Mouse (Mus musculus) ovary, postnatal 14 days (tissue): ENCODE results near the gene Vmn1r36.
"Not testable (repeated sequence)": the region's sequence is repeated elsewhere in the genome, so short reads cannot be mapped to it uniquely, and the experiment has no call there.

Experiments used
- DNase-seq: peaks from one replicate; pipeline ENCODE4 v3.0.0; 2022; ENCODE audit warnings: low spot score

The Vmn1r36 gene

DNA sequence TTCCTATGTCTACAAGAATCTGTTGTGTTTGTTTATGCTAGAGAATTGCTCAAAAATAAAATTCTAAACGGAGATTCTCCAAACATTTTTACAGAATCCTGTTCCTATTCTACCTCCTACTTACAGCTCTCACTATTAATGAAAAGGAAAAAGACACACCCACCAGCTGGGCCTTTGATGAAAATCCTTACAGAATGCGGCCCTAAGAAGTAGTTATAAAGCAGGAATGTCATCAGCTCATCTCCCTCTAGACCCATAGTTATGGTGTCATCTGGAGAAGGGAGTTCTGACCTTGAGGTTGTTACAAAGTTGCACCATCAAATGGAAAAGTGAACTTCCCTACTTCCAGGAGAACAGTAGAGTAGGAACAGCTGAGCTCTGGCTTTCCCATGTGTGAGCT, at the start of gene Vmn1r36:
Vmn1r36 (minus strand) TSS at position 101 of the 400 bp plus-strand sequence.
- DNase-seq = not testable (repeated sequence)

DNA sequence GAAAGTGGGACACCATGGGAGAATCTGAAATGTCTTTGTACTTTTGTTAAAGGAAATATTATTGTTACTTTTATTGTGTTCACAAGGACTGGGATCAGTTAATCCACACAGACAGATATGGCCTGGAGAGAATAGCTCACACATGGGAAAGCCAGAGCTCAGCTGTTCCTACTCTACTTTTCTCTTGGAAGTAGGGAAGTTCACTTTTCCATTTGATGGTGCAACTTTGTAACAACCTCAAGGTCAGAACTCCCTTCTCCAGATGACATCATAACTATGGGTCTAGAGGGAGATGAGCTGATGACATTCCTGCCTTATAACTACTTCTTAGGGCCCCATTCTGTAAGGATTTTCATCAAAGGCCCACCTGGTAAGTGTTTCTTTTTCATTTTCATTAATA, 10.1 kb upstream of the Vmn1r36 start, which contains the start of gene Vmn1r37:
Vmn1r37 (plus strand) TSS at position 301 of the 400 bp plus-strand sequence.
- DNase-seq = not testable (repeated sequence)

DNA sequence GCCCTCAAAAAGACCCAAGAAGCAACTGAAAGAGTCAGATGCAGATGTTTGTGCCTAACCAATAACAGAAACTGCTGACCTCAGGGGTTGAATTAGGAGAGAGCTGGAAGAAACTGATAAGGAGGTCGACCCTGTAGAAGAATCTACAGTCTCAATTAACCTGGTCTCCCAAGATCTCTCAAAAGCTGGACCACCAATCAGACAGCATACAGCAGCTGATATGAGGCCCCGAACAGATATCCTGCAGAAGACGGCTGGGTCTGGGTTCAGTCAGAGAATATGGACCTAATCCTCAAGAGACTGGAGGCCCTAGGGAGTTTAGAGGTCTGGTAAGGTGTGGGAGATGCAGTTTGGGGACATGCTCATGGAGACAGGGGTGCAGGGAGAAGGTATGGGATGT, 5.1 kb downstream of the Vmn1r36 start:
- DNase-seq = no peak

DNA sequence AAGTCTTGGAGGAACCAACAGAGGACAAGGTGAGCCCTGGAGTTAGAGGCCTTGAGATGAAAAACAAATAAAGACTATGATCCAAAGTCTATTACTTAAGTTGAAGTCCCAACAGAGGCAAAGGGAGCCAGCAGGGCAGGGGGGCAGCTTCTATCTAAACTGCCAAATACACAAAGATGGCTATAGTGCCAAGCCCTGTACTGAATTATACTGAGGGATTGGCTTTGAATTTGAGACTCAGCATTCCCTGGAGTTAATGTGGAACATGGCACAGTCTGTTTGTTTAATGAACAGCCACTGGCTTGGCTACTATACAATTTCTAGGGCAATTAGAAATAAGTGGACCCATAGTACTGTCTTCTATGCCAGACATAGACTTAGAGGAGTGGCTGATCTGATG, 10.1 kb downstream of the Vmn1r36 start:
- DNase-seq = no peak

DNA sequence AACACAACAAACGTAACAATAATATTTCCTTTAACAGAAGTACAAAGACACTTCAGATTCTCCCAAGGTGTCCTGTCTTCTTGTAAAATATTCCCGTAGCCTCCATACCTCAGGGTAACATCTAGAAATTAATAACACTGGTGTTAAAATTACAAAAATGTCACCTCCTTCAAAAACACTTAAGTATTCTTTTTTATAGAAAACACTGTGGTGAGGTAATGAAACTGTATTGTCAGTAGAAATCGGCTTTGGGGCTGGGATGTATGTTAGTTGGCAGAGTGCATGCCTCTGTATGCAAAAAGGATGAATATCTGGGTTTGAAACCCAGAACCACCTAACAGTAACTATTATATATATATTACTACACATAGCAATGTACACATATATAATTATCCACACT, 33.2 kb downstream of the Vmn1r36 start, which contains the start of gene Vmn1r35:
Vmn1r35 (minus strand) TSS at position 101 of the 400 bp plus-strand sequence.
- DNase-seq = no peak
